Mouse (Mus musculus) lung, postnatal 0 days (tissue): Measurements from ENCODE around the gene Fam131a. TPM values are rescaled to one million over a fixed set of nuclear protein-coding genes. Genes with fewer than 3 reads are reported as not detected.

ENCODE experiments used
- ATAC-seq: fragments of 200-750 bp; cut with Nextera tagmentation; 2 replicates; pipeline ENCODE4 v1.8.0; 2017; ENCODE audit warnings: moderate library complexity
- DNase-seq: peaks from one replicate; pipeline ENCODE4 v3.0.0-alpha.2; 2016; ENCODE audit warnings: low spot score
- H3K27ac ChIP-seq: fragments of 300-500 bp; sonication (generic); 2 replicates; pipeline ENCODE4 v1.5.1; 2014; ENCODE audit warnings: antibody characterized with exemption, mild to moderate bottlenecking, low read length, mixed read lengths
- H3K27me3 ChIP-seq: fragments of 300-500 bp; sonication (generic); replicated peaks from 2 replicates; pipeline ENCODE4 v1.6.1; 2014; ENCODE audit warnings: low read length, mixed read lengths; ENCODE audit not compliant: insufficient read depth
- H3K36me3 ChIP-seq: fragments of 300-500 bp; sonication (generic); 2 replicates; pipeline ENCODE4 v1.6.1; 2014; ENCODE audit warnings: low read length, mixed read lengths; ENCODE audit not compliant: insufficient read depth
- H3K4me1 ChIP-seq: fragments of 300-500 bp; sonication (generic); 2 replicates; pipeline ENCODE4 v1.6.1; 2014; ENCODE audit warnings: antibody characterized with exemption, low read depth, low read length, mixed read lengths; ENCODE audit not compliant: insufficient read depth
- H3K4me2 ChIP-seq: fragments of 300-500 bp; sonication (generic); replicated peaks from 2 replicates; pipeline ENCODE4 v1.6.1; 2014; ENCODE audit warnings: low read depth, mild to moderate bottlenecking, low read length, moderate library complexity, mixed read lengths
- H3K4me3 ChIP-seq: fragments of 300-500 bp; sonication (generic); 2 replicates; pipeline ENCODE4 v1.5.1; 2014; ENCODE audit warnings: low read depth, low read length
- H3K9ac ChIP-seq: fragments of 300-500 bp; sonication (generic); replicated peaks from 2 replicates; pipeline ENCODE4 v1.6.1; 2014; ENCODE audit warnings: low read depth, mild to moderate bottlenecking
- H3K9me3 ChIP-seq: fragments of 300-500 bp; sonication (generic); 2 replicates; pipeline ENCODE4 v1.6.1; 2016; ENCODE audit warnings: low read length, mixed read lengths
- CTCF ChIP-seq: IDR thresholded peaks from 2 replicates; pipeline ENCODE4 v1.5.1; 2016; ENCODE audit warnings: antibody characterized with exemption, mild to moderate bottlenecking
- EP300 ChIP-seq: IDR thresholded peaks from 2 replicates; pipeline ENCODE4 v1.6.1; 2016; ENCODE audit warnings: antibody characterized with exemption, mild to moderate bottlenecking, control low read depth
- WGBS: fragments of 180-500 bp; shearing (Covaris S2); extraction: QIAGEN DNeasy Blood & Tissue Kit; methylation state at CpG from one replicate; pipeline ENCODE4 v1.1.7; 2014; 5-methylcytosine and 5-hydroxymethylcytosine counted together
- polyA plus RNA-seq: library from polyadenylated mRNA; unstranded; fragments of >200 nt; fragmentation: Nextera tagmentation; extraction: Ambion mirVana; gene quantifications from 2 replicates; pipeline ENCODE4 v1.2.1, GENCODE M21; 2015

The Fam131a gene
- polyA plus RNA-seq, 1 experiment from 2014 or later, result 8.4 TPM

DNA sequence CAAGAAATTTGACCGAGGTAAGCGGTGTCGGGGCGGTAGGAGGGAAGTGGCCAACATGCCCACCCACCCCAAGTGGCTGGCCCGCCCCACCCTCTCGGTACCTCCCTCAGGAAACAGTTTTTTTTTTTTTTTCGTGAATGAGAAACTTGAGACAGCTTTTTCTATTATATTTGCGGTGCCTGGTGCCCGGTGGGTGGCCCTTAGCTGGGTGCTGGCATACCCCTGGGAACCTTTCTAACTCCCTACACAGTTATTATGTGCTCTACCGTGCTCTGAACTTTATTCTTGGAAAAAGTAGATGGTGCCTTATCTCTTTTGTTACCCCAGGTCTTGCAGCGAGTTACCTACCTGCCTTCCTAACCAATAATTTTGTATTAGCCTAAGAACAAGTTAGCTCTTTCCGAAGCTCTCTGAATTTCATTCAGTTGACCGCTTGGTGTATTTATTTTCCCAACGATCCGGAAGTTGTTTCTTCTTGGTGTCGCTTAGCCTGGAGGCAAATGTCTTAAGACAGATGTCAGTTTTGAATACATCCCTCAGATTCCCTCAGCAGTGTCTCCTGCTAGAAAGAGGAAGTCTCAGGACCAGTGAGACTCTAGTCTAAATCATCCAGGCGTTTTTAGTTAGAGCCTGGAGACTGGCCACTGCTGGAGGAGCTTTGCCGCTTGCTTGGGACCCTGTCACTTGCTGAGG lies 25.1 kb downstream of the Fam131a start:
- Histone ChIP-seq H3K4me1 (peaks cover 15% of the 10 kb centered on the region; the same call in 1 of the 2 replicates), H3K4me3 (peak overlapping the region; percentile 64), H3K9ac (peak overlapping the region; percentile 43), H3K27ac (peak overlapping the region; percentile 91), H3K27me3 (no peaks in the 10 kb centered on the region), H3K9me3 (no peaks in the 10 kb centered on the region), H3K4me2 (peak overlapping the region; percentile 87), H3K36me3 (no peaks in the 10 kb centered on the region)
- ATAC-seq (peak; percentile 34), DNase-seq (no peak)
- 2% methylated on average over 18 of the region's 18 CpGs for WGBS
- TF ChIP-seq EP300 (no peak; the same call in 1 of the 2 replicates), CTCF (0 out of 2 replicates have a peak, but pooled peaks have one; percentile 1)

DNA sequence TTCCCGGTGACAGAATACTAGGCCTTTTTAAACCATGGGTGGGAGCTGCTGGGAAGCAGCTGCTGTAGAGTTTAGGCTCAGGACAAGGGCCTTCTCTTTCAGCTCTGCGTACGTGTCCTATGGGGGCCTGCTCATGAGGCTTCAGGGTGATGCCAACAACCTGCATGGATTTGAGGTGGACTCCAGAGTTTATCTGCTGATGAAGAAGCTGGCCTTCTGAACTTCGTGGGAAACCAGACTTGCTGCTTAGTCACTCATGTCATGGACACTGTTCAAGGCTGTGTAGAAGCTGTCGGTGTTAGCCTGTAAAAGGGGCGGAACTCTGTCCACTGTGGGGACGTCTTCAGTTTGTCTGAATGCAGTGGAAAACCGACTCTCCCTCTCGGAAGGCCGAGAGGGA lies 28.8 kb downstream of the Fam131a start:
- H3K4me2 ChIP-seq, result no peak overlapping the region
- peaks cover 9% of the 10 kb centered on the region; the same call in 1 of the 2 replicates for H3K4me1 ChIP-seq
- H3K36me3 ChIP-seq, result no peaks in the 10 kb centered on the region
- ATAC-seq, result no peak
- no peak for DNase-seq
- no peak overlapping the region for H3K27ac ChIP-seq
- 78% methylated on average over 10 of the region's 10 CpGs for WGBS
- no peak overlapping the region for H3K9ac ChIP-seq
- no peak overlapping the region for H3K4me3 ChIP-seq
- no peaks in the 10 kb centered on the region for H3K27me3 ChIP-seq
- TF ChIP-seq CTCF, result no peak
- no peak for TF ChIP-seq EP300
- no peaks in the 10 kb centered on the region for H3K9me3 ChIP-seq

DNA sequence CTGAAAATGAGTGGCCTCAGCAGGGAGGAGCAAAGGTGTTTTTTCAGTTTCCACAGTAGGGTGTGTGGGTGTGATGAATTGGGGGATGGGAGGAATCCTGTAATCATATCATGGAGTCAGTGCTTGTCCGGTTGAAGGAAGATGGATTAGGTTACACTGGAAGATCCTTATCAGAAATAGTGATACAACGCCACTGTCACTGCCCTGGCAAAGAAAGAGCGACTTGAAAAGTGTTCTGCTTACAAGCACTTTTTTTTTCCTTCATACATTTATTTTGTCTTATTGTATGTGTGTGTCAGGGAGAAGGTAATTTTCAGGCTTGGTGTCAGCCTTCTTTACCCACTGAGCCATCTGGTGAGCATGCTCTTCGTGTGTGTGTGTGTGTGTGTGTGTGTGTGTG lies 29.7 kb downstream of the Fam131a start:
- Histone ChIP-seq H3K4me1 (peaks cover 7% of the 10 kb centered on the region; the same call in 1 of the 2 replicates), H3K27ac (no peak overlapping the region), H3K4me2 (no peak overlapping the region), H3K9me3 (no peaks in the 10 kb centered on the region), H3K9ac (no peak overlapping the region), H3K4me3 (no peak overlapping the region), H3K27me3 (no peaks in the 10 kb centered on the region), H3K36me3 (no peaks in the 10 kb centered on the region)
- ATAC-seq, result no peak
- 53% methylated on average over 4 of the region's 4 CpGs for WGBS
- TF ChIP-seq CTCF (no peak), EP300 (no peak)
- no peak for DNase-seq

DNA sequence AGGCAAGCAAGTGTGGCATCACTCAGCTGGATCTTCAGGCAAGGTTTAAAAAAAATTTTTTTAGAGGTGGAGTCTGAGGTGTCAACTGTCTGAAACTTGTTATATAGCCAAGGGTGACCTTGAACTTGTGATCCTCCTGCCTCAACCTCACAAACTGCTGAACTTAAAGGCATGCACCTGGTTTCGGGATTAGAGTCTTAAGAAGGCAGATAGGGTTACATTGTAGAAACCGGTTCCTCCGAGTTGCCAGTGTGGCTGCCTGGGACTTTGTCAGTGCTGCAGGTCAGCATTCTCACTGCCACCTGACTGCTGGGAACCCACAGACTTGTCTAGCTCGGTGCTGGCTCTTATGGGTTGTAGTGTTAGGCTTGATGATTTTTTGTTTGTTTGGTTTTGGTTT lies 30.2 kb downstream of the Fam131a start:
- Histone ChIP-seq H3K4me2 (no peak overlapping the region), H3K27me3 (no peaks in the 10 kb centered on the region), H3K4me1 (peaks cover 5% of the 10 kb centered on the region; the same call in 1 of the 2 replicates), H3K9me3 (no peaks in the 10 kb centered on the region), H3K9ac (no peak overlapping the region), H3K4me3 (no peak overlapping the region), H3K36me3 (no peaks in the 10 kb centered on the region), H3K27ac (no peak overlapping the region)
- TF ChIP-seq CTCF (no peak), EP300 (no peak)
- ATAC-seq (no peak), DNase-seq (no peak)
- 35% methylated on average over 4 of the region's 4 CpGs for WGBS

DNA sequence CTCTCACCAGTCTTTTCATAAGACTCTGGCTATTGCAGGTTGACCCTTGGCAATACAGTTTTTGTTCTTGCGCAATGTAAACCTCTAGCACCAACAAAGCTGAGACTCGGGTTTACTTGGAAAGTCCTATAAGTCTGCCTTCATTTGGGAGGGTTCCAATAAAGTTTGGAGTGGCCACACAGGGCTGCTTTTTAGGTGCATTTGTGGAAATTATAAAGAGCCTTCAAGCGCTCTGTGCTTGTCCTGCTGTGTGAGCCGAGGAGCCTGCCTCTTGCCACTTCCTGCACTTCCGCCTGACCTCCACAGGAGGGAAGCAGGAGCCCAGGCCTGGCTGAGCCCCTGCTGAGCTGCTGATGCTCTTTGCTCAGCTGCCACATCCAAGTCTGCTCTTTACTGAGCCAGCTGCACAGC lies 31.3 kb downstream of the Fam131a start:
- Histone ChIP-seq H3K9me3 (no peaks in the 10 kb centered on the region), H3K4me3 (no peak overlapping the region), H3K36me3 (no peaks in the 10 kb centered on the region), H3K27me3 (no peaks in the 10 kb centered on the region), H3K27ac (no peak overlapping the region), H3K4me1 (no peaks in the 10 kb centered on the region), H3K4me2 (no peak overlapping the region), H3K9ac (no peak overlapping the region)
- ATAC-seq (peak; percentile 84), DNase-seq (peak; percentile 82)
- 31% methylated on average over 5 of the region's 5 CpGs for WGBS
- no peak for TF ChIP-seq EP300
- peak; percentile 97 for TF ChIP-seq CTCF

DNA sequence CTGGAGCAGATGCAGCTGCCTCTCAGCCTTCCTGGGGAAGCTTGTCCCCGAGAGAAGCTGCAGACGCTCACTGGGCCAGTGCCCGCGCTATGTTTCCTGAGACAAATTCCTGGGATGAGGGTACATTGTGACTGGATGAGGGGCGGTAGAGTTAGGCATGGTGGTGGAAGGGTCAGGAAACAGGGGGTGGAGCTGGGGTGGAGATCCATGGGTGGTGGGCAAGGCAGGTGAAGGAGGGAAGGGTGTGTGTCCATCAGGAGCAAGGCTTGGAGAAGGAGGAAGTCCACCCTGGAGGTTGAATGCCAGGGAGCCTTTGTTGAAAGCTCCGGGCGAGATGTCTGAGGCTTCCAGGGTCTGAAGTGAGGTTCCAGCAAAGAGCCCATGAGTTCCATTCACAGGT lies 32.3 kb downstream of the Fam131a start:
- no peak overlapping the region for H3K4me2 ChIP-seq
- no peak for DNase-seq
- TF ChIP-seq EP300 (no peak), CTCF (no peak)
- H3K27me3 ChIP-seq, result no peaks in the 10 kb centered on the region
- H3K36me3 ChIP-seq, result no peaks in the 10 kb centered on the region
- ATAC-seq, result no peak
- no peak overlapping the region for H3K9ac ChIP-seq
- no peak overlapping the region for H3K27ac ChIP-seq
- H3K4me1 ChIP-seq, result no peaks in the 10 kb centered on the region
- H3K9me3 ChIP-seq, result no peaks in the 10 kb centered on the region
- 79% methylated on average over 7 of the region's 7 CpGs for WGBS
- H3K4me3 ChIP-seq, result no peak overlapping the region
